Mouse (Mus musculus) heart, postnatal 0 days (tissue): Measurements from ENCODE around the gene Dnmt3b.

ENCODE experiments used
- CTCF ChIP-seq: IDR thresholded peaks from 2 replicates; pipeline ENCODE4 v1.5.1; 2016; ENCODE audit warnings: antibody characterized with exemption, control low read depth, low read depth
- EP300 ChIP-seq: IDR thresholded peaks from 2 replicates; pipeline ENCODE4 v1.6.1; 2016; ENCODE audit warnings: antibody characterized with exemption, low read depth

DNA sequence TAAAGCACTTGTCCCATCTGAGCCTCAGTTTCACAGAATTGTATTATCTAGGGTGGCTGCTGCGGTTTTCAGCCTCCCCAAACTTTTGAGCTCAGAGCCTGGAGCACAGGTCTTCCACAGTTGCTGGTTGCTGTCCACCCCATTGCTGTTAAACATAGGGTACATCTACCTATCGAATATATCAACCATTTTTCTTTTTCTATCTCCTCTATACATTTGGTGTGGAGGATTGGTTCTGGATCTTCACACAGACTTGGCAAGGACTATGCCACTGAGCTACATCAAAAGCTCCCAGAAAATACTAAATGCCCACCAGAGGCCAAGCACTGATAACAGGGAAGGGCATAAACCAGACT lies 16.4 kb upstream of the Dnmt3b start:
- TF ChIP-seq CTCF (no peak), EP300 (no peak)
